Mouse (Mus musculus) forebrain, embryonic 13.5 days (tissue): ENCODE data around the gene Nms. TPM values are rescaled to one million over a fixed set of nuclear protein-coding genes. Genes with fewer than 3 reads are reported as not detected.
A peak's percentile ranks its signal among the peaks of the same experiment; 100 is the strongest.

Experiments
- ATAC-seq: fragments of 200-750 bp; cut with Nextera tagmentation; 2 replicates; pipeline ENCODE4 v1.8.0; 2017
- H3K27ac ChIP-seq: fragments of 300-500 bp; sonication (generic); 2 replicates; pipeline ENCODE4 v1.5.1; 2015; ENCODE audit warnings: inconsistent platforms, mild to moderate bottlenecking, moderate library complexity
- H3K27me3 ChIP-seq: fragments of 300-500 bp; sonication (generic); 2 replicates; pipeline ENCODE4 v1.6.1; 2015; ENCODE audit warnings: mild to moderate bottlenecking, inconsistent platforms
- H3K36me3 ChIP-seq: fragments of 300-500 bp; sonication (generic); 2 replicates; pipeline ENCODE4 v1.6.1; 2015; ENCODE audit warnings: mild to moderate bottlenecking, inconsistent platforms; ENCODE audit not compliant: poor library complexity, severe bottlenecking
- H3K4me1 ChIP-seq: fragments of 300-500 bp; sonication (generic); 2 replicates; pipeline ENCODE4 v1.6.1; 2015; ENCODE audit warnings: inconsistent platforms
- H3K4me2 ChIP-seq: fragments of 300-500 bp; sonication (generic); 2 replicates; pipeline ENCODE4 v1.6.1; 2015; ENCODE audit warnings: inconsistent platforms, mild to moderate bottlenecking, moderate library complexity
- H3K4me3 ChIP-seq: fragments of 300-500 bp; sonication (generic); 2 replicates; pipeline ENCODE4 v1.5.1; 2015; ENCODE audit warnings: mild to moderate bottlenecking, inconsistent platforms
- H3K9ac ChIP-seq: fragments of 300-500 bp; sonication (generic); 2 replicates; pipeline ENCODE4 v1.6.1; 2015; ENCODE audit warnings: mild to moderate bottlenecking, inconsistent platforms
- H3K9me3 ChIP-seq: fragments of 300-500 bp; sonication (generic); replicated peaks from 2 replicates; pipeline ENCODE4 v1.6.1; 2016; ENCODE audit warnings: inconsistent platforms
- WGBS: fragments of 180-500 bp; shearing (Covaris S2); methylation state at CpG from one replicate; pipeline ENCODE4 v1.1.7; 2015; 5-methylcytosine and 5-hydroxymethylcytosine counted together
- polyA plus RNA-seq: library from polyadenylated mRNA; unstranded; fragments of >200 nt; fragmentation: Nextera tagmentation; extraction: Ambion mirVana; gene quantifications from 2 replicates; pipeline ENCODE4 v1.2.1, GENCODE M21; 2015

The Nms gene
- polyA plus RNA-seq, 1 experiment from 2014 or later, result not detected

DNA sequence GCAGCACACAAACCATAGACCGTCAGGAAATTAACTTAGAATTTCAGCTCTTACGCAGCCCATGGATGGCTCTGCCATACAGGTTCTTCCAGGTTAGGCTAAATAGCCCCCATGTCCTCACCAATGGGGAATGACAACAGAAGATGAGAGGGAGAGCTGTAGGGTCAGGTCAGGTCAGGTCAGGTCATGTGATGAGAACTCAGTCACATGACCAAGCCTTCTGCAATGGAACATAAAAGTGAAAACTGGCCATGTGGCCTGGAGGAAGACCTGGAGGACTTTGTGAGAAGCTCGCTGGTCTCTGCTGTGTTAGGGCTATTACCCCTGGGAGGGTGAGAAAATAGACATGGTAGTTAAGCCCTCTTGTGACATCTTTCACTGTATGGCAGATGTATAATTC is 17.5 kb downstream of the Nms start:
- Histone ChIP-seq H3K4me3 (no peak overlapping the region), H3K4me2 (no peak overlapping the region), H3K4me1 (no peaks in the 10 kb centered on the region), H3K27me3 (no peaks in the 10 kb centered on the region), H3K9me3 (no peaks in the 10 kb centered on the region), H3K9ac (no peak overlapping the region), H3K27ac (no peak overlapping the region), H3K36me3 (no peaks in the 10 kb centered on the region)
- 89% methylated on average over 3 of the region's 3 CpGs for WGBS
- ATAC-seq, result no peak

GRCm38 (mm10) chr1:38969116-38969515 is 30.2 kb downstream of the Nms start:
- 82% methylated on average over 1 of the region's 1 CpGs for WGBS
- Histone ChIP-seq H3K4me3 (no peak overlapping the region), H3K9me3 (no peaks in the 10 kb centered on the region), H3K27ac (no peak overlapping the region), H3K27me3 (no peaks in the 10 kb centered on the region), H3K9ac (no peak overlapping the region), H3K4me1 (no peaks in the 10 kb centered on the region), H3K4me2 (no peak overlapping the region), H3K36me3 (no peaks in the 10 kb centered on the region)
- ATAC-seq, result no peak

- no peak overlapping the region for H3K27ac ChIP-seq
- no peaks in the 10 kb centered on the region for H3K4me1 ChIP-seq
- no peak overlapping the region for H3K4me3 ChIP-seq
- no peaks in the 10 kb centered on the region for H3K27me3 ChIP-seq
- WGBS, result 87% methylated on average over 3 of the region's 3 CpGs
- H3K36me3 ChIP-seq, result no peaks in the 10 kb centered on the region
- H3K9ac ChIP-seq, result no peak overlapping the region
- no peak overlapping the region for H3K4me2 ChIP-seq
- no peaks in the 10 kb centered on the region for H3K9me3 ChIP-seq
- ATAC-seq, result no peak
Observed at GRCm38 (mm10) chr1:38971712-38972111, 32.8 kb downstream of the Nms start.

DNA sequence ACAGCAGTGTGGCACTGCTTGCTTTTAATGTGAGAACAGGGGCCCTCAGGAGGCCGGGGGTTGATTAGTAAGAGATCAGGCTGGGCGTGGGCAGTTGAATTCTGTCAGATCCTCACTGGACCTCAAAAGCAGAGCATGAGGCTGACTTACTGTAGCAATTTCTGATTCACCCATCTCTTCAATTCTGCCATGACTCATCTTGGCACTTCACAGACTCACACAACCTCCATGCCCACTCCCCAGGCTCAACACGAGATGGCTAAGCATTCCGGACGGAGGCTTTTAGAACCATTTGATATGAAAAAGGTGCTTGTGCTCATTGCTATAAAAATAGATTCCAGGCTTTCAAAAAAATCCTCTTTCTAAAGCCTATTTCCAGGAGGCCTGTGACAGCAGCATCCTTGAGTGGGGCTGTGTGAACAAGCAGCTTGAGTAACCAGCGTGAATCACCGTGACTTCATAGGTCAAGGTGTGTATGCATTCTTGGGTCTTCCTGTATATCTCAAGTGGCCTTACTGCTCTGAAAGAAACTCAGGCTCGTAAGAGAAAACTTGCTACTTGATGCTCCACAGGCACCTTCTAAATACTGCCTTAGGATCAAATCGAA is 34.1 kb downstream of the Nms start:
- Histone ChIP-seq H3K4me1 (no peaks in the 10 kb centered on the region), H3K9ac (no peak overlapping the region), H3K27ac (no peak overlapping the region), H3K27me3 (no peaks in the 10 kb centered on the region), H3K4me2 (no peak overlapping the region), H3K36me3 (no peaks in the 10 kb centered on the region), H3K4me3 (no peak overlapping the region), H3K9me3 (no peaks in the 10 kb centered on the region)
- WGBS, result 86% methylated on average over 9 of the region's 9 CpGs
- ATAC-seq, result no peak

GRCm38 (mm10) chr1:38979953-38980352 is 41.0 kb downstream of the Nms start:
- H3K4me3 ChIP-seq, result no peak overlapping the region
- 90% methylated on average over 7 of the region's 7 CpGs for WGBS
- no peak overlapping the region for H3K4me2 ChIP-seq
- ATAC-seq, result no peak
- no peaks in the 10 kb centered on the region for H3K36me3 ChIP-seq
- no peak overlapping the region for H3K9ac ChIP-seq
- no peak overlapping the region for H3K27ac ChIP-seq
- no peaks in the 10 kb centered on the region for H3K9me3 ChIP-seq
- H3K4me1 ChIP-seq, result no peaks in the 10 kb centered on the region
- H3K27me3 ChIP-seq, result no peaks in the 10 kb centered on the region

DNA sequence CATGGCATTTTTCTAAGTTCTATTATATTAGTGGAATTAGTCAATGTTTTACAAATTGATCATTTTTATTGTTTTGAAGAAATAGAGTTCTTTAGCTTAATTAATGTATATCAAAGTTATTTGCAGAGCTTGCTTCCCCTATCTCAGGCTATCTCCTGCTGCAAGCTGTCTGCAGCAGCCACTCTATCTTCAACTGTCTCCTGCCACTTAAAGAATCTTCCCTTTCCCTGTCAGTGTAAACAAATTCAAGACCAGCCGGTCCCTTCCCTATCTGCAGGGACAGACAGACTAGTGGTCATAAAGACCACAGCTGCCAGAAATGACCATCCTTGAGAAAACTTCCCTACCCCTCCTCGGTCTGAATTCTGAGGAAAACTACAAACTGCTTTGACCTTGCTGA is 44.9 kb downstream of the Nms start:
- no peak overlapping the region for H3K4me3 ChIP-seq
- peaks cover 11% of the 10 kb centered on the region for H3K4me1 ChIP-seq
- H3K9me3 ChIP-seq, result no peaks in the 10 kb centered on the region
- WGBS, result 75% methylated on average over 2 of the region's 2 CpGs
- no peaks in the 10 kb centered on the region for H3K36me3 ChIP-seq
- H3K4me2 ChIP-seq, result no peak overlapping the region
- no peak overlapping the region for H3K27ac ChIP-seq
- H3K9ac ChIP-seq, result no peak overlapping the region
- no peaks in the 10 kb centered on the region for H3K27me3 ChIP-seq
- ATAC-seq, result no peak

GRCm38 (mm10) chr1:38985308-38985707 is 46.4 kb downstream of the Nms start, which contains the start of gene Pdcl3:
TSS of gene Pdcl3 (plus strand) at chr1:38985608.
- Histone ChIP-seq H3K4me2 (no peak within 1 kb of the TSS), H3K4me3 (no peak within 1 kb of the TSS), H3K36me3 (no peaks in the 10 kb centered on the region), H3K9ac (no peak within 1 kb of the TSS), H3K27me3 (no peaks in the 10 kb centered on the region), H3K27ac (no peak within 1 kb of the TSS), H3K4me1 (peaks cover 17% of the 10 kb centered on the region), H3K9me3 (no peaks in the 10 kb centered on the region)
- no peak for ATAC-seq
- 82% methylated on average over 3 of the region's 3 CpGs for WGBS

DNA sequence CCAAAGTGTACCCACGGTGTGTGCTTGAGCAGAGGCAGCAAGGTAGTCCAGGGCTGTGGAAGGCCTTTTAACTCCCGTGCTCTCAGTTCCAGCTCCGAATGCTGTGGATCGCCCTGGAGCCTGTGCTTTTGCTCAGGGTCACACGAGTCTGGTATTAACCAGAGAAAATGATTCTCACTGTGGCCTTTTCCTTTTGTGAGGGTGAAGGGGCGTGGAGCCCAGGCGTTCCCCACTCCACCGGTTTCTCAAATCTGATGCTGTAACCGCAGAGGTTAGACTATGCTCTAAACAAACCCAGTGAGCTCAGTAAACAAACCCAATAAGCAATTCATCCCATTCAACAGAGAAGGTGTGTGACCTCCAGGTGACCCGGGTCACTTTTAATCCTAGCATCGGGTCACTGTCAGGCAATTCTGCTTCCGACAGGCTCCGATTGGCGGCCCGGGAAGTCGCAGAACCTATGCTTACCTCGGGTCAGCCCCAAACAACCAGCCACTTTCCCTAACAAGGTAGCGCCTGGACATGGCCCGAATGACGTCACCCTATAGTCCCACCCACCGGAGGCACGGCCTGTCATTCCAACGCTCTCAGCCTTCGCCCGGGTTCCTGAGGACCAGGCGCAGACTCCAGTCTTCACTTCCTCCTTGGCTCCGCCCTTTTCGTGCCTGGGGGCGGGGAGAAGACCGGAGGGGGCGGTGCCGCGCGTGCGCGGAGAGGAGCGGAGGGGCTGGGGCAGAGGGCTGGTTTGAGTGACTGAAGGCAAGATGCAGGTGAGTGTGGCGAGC is 48.3 kb downstream of the Nms start:
- Histone ChIP-seq H3K9me3 (no peaks in the 10 kb centered on the region), H3K27ac (peak overlapping the region; percentile 55), H3K9ac (peak overlapping the region; percentile 81), H3K4me3 (peak overlapping the region; percentile 72), H3K27me3 (no peaks in the 10 kb centered on the region), H3K36me3 (peaks cover 7% of the 10 kb centered on the region), H3K4me2 (peak overlapping the region; percentile 86), H3K4me1 (peaks cover 21% of the 10 kb centered on the region)
- WGBS, result 6% methylated on average over 37 of the region's 38 CpGs
- peak; percentile 99 for ATAC-seq

- peak; percentile 88 for ATAC-seq
- peak overlapping the region; percentile 72 for H3K4me3 ChIP-seq
- H3K9ac ChIP-seq, result peak overlapping the region; percentile 81
- H3K4me1 ChIP-seq, result peaks cover 24% of the 10 kb centered on the region
- H3K9me3 ChIP-seq, result no peaks in the 10 kb centered on the region
- WGBS, result 2% methylated on average over 25 of the region's 25 CpGs
- peaks cover 13% of the 10 kb centered on the region for H3K36me3 ChIP-seq
- peak overlapping the region; percentile 55 for H3K27ac ChIP-seq
- H3K4me2 ChIP-seq, result peak overlapping the region; percentile 86
- H3K27me3 ChIP-seq, result no peaks in the 10 kb centered on the region
Observed at GRCm38 (mm10) chr1:38987865-38988211, 48.9 kb downstream of the Nms start.

DNA sequence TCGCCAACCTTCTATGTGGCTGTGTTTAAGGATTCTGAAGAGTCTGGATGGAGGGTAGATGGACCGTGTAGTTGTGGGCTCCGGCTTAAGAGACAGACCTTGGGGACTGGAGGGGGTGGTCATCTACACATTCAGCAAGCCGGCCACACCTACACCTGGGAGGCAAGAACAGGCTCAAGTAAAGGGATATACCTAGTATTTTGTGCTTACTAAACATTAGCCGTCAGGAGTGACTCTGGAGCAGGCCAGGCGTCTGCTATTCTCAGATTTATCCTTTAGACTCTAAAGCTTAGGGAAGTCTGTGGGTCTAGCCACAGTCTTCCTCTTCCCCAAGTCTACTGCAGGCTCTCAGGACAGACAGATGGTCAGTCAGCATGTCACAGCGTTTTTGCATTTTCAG is 49.4 kb downstream of the Nms start:
- no peaks in the 10 kb centered on the region for H3K27me3 ChIP-seq
- 38% methylated on average over 7 of the region's 7 CpGs for WGBS
- H3K9ac ChIP-seq, result peak overlapping the region; percentile 81
- peaks cover 24% of the 10 kb centered on the region for H3K4me1 ChIP-seq
- H3K36me3 ChIP-seq, result peaks cover 18% of the 10 kb centered on the region
- no peak overlapping the region; the same call in 1 of the 2 replicates for H3K27ac ChIP-seq
- no peak for ATAC-seq
- peak overlapping the region; percentile 72 for H3K4me3 ChIP-seq
- no peaks in the 10 kb centered on the region for H3K9me3 ChIP-seq
- peak overlapping the region; percentile 86 for H3K4me2 ChIP-seq

- H3K4me3 ChIP-seq, result no peak overlapping the region
- no peak overlapping the region for H3K4me2 ChIP-seq
- 70% methylated on average over 3 of the region's 3 CpGs for WGBS
- H3K9ac ChIP-seq, result no peak overlapping the region
- ATAC-seq, result no peak
- peaks cover 53% of the 10 kb centered on the region for H3K36me3 ChIP-seq
- no peaks in the 10 kb centered on the region for H3K27me3 ChIP-seq
- H3K9me3 ChIP-seq, result no peaks in the 10 kb centered on the region
- H3K4me1 ChIP-seq, result peaks cover 18% of the 10 kb centered on the region
- H3K27ac ChIP-seq, result no peak overlapping the region
Observed at GRCm38 (mm10) chr1:38992365-38992764, 53.4 kb downstream of the Nms start.
